Mouse (Mus musculus) bone marrow, adult 2 months (tissue): ENCODE results near the gene Cage1.

Experiments used
- CTCF ChIP-seq: fragments of 200-500 bp; IDR thresholded peaks from 2 replicates; pipeline ENCODE4 v1.5.1; 2011; ENCODE audit warnings: low read length, control low read depth; ENCODE audit not compliant: control insufficient read depth, insufficient read depth
- POLR2A ChIP-seq: fragments of 200-500 bp; IDR thresholded peaks from 2 replicates; pipeline ENCODE4 v1.6.1; 2011; ENCODE audit warnings: low read depth, mild to moderate bottlenecking, control low read depth, low read length, borderline replicate concordance; ENCODE audit not compliant: control insufficient read depth

DNA sequence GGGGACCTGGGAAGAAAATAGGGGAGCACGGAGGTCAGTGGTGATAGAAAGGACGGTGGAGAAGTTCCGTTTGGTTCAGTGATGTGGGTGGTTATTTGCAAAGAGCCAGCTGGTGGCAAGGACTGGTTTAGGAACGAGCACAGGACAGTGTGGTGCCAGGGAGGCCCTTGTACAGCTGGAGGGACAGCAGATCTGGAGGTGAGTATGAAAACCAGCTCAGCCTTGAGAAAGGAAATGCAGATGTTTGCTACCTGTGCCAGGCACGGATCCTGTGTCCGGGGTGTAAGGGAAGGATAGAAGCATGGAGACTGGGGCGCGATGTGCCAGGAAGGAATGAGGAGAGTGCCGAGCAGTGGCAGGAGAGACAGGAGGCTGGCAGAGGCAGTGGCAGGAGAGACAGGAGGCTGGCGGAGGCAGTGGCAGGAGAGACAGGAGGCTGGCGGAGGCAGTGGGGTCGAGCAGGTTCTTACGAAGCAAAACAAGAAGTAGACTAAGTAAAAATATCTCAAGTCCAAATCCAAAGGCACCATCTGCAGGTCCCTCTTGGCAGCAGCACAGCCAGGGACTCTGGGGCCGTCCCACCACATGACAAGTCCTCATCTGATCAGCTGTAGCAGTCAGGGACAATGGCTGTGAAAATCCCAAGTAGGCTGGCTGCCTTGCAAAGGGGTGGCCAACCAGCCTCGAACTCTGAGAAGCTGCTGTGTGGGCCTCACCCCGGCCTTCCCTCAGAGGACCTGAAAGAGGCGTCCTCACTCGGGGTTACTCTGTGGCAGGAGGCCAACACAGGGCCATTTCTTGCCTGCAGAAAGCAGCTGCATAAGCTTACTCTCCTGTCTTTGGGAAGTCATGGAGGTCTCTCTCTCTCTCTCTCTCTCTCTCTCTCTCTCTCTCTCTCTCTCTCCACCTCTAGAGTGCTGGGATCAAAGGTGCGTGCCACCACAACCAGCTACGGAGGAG is 72.5 kb downstream of the Cage1 start:
- TF ChIP-seq CTCF (no peak), POLR2A (no peak)
